Mouse (Mus musculus): ENCODE results near the gene Slc44a2. TPM values are rescaled to one million over a fixed set of nuclear protein-coding genes. Genes with fewer than 3 reads are reported as not detected.
A peak's percentile ranks its signal among the peaks of the same experiment; 100 is the strongest.
"Not testable (repeated sequence)": the region's sequence is repeated elsewhere in the genome, so short reads cannot be mapped to it uniquely, and the experiment has no call there.

Slc44a2 gene
- polyA plus RNA-seq, 1 experiment from 2014 or later = 116 TPM

DNA sequence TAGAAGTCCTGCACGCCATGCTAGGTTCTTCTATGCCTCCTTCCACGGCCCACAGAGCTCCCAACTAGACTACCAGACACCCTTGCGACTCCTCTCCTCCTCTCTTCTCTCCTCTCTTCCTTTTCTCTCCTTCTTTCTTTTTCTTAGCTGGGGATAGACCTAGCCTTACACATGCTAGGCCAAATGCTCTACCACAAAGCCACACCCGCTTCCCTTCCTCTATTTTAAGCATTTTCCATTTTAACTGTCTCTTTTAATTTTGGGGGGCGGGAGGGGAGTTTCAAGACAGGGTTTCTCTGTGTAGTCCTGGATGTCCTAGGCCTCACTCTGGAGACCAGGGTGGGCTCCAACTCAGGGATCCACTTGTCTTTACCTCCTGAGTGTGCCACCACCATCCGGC lies 1.7 kb upstream of the Slc44a2 start:
- no peak overlapping the region for H3K9ac ChIP-seq (replicated peaks; ENCODE audit: low read length)
- no peaks in the 10 kb centered on the region for H3K27me3 ChIP-seq (ENCODE audit: insufficient read depth, low read length)
- no peaks in the 10 kb centered on the region for H3K36me3 ChIP-seq (ENCODE audit: insufficient read depth, low read length)
- H3K27ac ChIP-seq (ENCODE audit: low read length) = no peak overlapping the region
- no peak overlapping the region for H3K4me2 ChIP-seq (replicated peaks; ENCODE audit: low read depth, low read length)
- 90% methylated on average over 6 of the region's 6 CpGs for WGBS
- H3K4me1 ChIP-seq (ENCODE audit: insufficient read depth, low read length) = peaks cover 16% of the 10 kb centered on the region
- ATAC-seq (ENCODE audit: low FRiP score, low TSS enrichment) = no peak
- no peak overlapping the region for H3K4me3 ChIP-seq (ENCODE audit: low read length)
- no peaks in the 10 kb centered on the region for H3K9me3 ChIP-seq (ENCODE audit: low read length)

DNA sequence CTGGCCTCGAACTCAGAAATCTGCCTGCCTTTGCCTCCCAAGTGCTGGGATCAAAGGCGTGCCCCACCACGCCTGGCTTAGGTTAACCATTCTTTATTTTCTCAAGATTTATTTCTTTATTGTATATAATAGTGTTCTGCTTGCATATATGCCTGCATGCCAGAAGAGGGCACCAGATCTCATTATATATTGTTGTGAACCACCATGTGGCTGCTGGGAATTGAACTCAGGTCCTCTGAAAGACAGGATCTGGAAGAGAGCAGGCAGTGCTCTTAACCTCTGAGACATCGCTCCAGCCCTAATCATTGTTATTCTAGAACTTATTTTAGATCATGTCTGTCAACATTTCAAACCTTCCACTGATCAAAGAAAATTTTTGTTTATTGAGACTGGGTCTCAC lies 995 bp upstream of the Slc44a2 start:
- H3K4me3 ChIP-seq (ENCODE audit: low read length) = no peak overlapping the region
- peaks cover 16% of the 10 kb centered on the region for H3K4me1 ChIP-seq (ENCODE audit: insufficient read depth, low read length)
- no peak for ATAC-seq (ENCODE audit: low FRiP score, low TSS enrichment)
- no peaks in the 10 kb centered on the region for H3K9me3 ChIP-seq (ENCODE audit: low read length)
- WGBS = 94% methylated on average over 4 of the region's 4 CpGs
- no peak overlapping the region for H3K4me2 ChIP-seq (replicated peaks; ENCODE audit: low read depth, low read length)
- H3K27ac ChIP-seq (ENCODE audit: low read length) = no peak overlapping the region
- no peaks in the 10 kb centered on the region for H3K27me3 ChIP-seq (ENCODE audit: insufficient read depth, low read length)
- H3K36me3 ChIP-seq (ENCODE audit: insufficient read depth, low read length) = no peaks in the 10 kb centered on the region
- H3K9ac ChIP-seq (replicated peaks; ENCODE audit: low read length) = no peak overlapping the region

DNA sequence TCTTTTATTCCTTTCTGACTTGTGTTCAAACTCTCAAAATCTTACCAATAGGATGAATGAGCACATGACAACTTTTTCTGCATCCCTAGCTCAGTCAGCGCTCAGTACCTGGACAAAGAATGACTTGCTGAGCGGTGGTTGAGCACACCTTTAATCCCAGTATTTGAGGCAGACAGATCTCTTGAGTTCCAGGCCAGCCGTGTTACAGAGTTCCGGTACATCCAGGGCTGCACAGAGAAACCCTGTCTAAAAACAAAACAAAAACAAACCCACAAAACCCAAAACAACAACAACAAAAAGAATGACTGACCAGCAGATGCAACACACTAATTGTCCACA lies 249 bp upstream of the Slc44a2 start:
- peak overlapping the region; percentile 85 for H3K4me2 ChIP-seq (replicated peaks; ENCODE audit: low read depth, low read length)
- peak overlapping the region; percentile 82 for H3K4me3 ChIP-seq (ENCODE audit: low read length)
- H3K9me3 ChIP-seq (ENCODE audit: low read length) = no peaks in the 10 kb centered on the region
- H3K36me3 ChIP-seq (ENCODE audit: insufficient read depth, low read length) = peaks cover 5% of the 10 kb centered on the region; the same call in 1 of the 2 replicates
- WGBS = 16% methylated on average over 4 of the region's 4 CpGs
- peak overlapping the region; percentile 49; the same call in 1 of the 2 replicates for H3K9ac ChIP-seq (replicated peaks; ENCODE audit: low read length)
- no peak; the same call in 1 of the 2 replicates for ATAC-seq (ENCODE audit: low FRiP score, low TSS enrichment)
- H3K27ac ChIP-seq (ENCODE audit: low read length) = no peak overlapping the region
- peaks cover 16% of the 10 kb centered on the region for H3K4me1 ChIP-seq (ENCODE audit: insufficient read depth, low read length)
- H3K27me3 ChIP-seq (ENCODE audit: insufficient read depth, low read length) = no peaks in the 10 kb centered on the region

DNA sequence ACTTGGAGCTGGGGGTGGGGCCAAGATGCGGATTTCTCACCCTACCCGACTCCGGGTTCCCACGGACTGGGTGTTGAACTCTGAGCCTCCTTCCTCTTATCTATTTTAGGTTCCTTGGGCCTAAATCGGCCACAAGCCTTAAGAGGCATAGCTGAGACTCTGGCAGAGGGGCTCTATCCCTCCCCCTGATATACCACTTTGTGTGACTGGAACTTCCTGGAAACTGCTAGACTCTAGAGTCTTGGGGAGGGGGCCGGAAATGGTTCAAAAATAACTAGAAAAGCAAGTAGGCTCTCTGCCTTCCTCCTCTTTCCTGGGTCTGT lies 976 bp downstream of the Slc44a2 start:
- H3K4me3 ChIP-seq (ENCODE audit: low read length) = peak overlapping the region; percentile 82
- ATAC-seq (ENCODE audit: low FRiP score, low TSS enrichment) = peak; percentile 18; the same call in 1 of the 2 replicates
- H3K36me3 ChIP-seq (ENCODE audit: insufficient read depth, low read length) = peaks cover 5% of the 10 kb centered on the region; the same call in 1 of the 2 replicates
- WGBS = 6% methylated on average over 6 of the region's 6 CpGs
- no peaks in the 10 kb centered on the region for H3K9me3 ChIP-seq (ENCODE audit: low read length)
- H3K27me3 ChIP-seq (ENCODE audit: insufficient read depth, low read length) = no peaks in the 10 kb centered on the region
- H3K9ac ChIP-seq (replicated peaks; ENCODE audit: low read length) = peak overlapping the region; percentile 82
- H3K4me1 ChIP-seq (ENCODE audit: insufficient read depth, low read length) = peaks cover 16% of the 10 kb centered on the region
- H3K27ac ChIP-seq (ENCODE audit: low read length) = peak overlapping the region; percentile 58
- peak overlapping the region; percentile 85 for H3K4me2 ChIP-seq (replicated peaks; ENCODE audit: low read depth, low read length)

DNA sequence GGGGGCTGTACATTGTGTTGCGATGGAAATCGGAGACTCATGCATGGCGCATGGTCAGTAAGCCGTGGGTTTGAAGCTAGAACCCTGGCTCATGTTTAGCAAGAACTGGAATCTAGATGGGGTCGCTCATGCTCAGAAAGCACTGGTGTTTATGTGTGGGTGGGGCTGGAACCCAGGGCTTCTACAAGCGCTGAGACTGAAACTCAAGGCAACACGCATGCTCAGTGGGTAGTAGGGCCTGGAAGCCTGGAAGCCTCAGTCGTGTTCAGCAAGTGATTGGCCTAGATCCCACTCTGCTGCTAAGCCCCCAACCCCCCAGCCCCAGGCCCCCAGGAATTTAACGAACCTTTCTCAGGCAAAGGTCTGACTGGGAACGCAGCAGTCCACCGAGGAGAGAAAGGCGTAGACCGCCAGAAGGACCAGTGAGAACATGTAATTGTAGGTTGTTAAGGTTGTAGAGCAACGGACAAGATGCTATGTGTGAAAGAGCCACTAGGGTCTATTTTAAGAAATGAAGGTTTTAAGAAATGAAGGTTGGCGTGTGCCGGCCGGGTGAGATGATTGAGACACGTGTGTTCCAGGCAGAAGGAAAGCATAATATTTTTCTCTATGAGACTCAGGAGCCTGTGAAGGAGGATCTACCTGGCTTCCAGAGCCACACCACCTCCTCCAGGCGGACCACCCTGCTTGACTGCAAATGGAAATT lies 1.9 kb downstream of the Slc44a2 start:
- H3K4me1 ChIP-seq (ENCODE audit: insufficient read depth, low read length) = peaks cover 16% of the 10 kb centered on the region
- H3K4me3 ChIP-seq (ENCODE audit: low read length) = peak overlapping the region; percentile 82
- H3K27me3 ChIP-seq (ENCODE audit: insufficient read depth, low read length) = no peaks in the 10 kb centered on the region
- H3K4me2 ChIP-seq (replicated peaks; ENCODE audit: low read depth, low read length) = peak overlapping the region; percentile 85
- H3K27ac ChIP-seq (ENCODE audit: low read length) = peak overlapping the region; percentile 58
- peaks cover 5% of the 10 kb centered on the region; the same call in 1 of the 2 replicates for H3K36me3 ChIP-seq (ENCODE audit: insufficient read depth, low read length)
- H3K9me3 ChIP-seq (ENCODE audit: low read length) = no peaks in the 10 kb centered on the region
- peak overlapping the region; percentile 82; the same call in 1 of the 2 replicates for H3K9ac ChIP-seq (replicated peaks; ENCODE audit: low read length)
- WGBS = 78% methylated on average over 19 of the region's 19 CpGs
- no peak for ATAC-seq (ENCODE audit: low FRiP score, low TSS enrichment)

DNA sequence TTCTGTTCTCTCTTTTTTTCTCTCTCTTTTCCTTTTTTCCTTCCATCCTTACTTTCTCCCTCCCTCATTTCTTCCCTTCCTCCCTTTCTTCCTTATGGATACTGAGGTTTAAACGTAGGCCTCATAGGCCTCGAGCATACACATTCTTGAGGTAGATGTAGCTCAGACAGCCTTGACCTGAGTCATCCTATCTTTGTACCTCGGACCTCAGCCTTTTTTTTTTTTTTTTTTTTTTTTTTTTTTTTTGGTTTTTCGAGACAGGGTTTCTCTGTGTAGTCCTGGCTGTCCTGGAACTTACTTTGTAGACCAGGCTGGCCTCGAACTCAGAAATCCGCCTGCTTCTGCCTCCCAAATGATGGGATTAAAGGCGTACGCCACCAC lies 2.4 kb downstream of the Slc44a2 start:
- not testable (repeated sequence) for H3K4me3 ChIP-seq (ENCODE audit: low read length); H3K9ac ChIP-seq (replicated peaks; ENCODE audit: low read length); ATAC-seq (ENCODE audit: low FRiP score, low TSS enrichment); H3K27ac ChIP-seq (ENCODE audit: low read length); H3K36me3 ChIP-seq (ENCODE audit: insufficient read depth, low read length); H3K27me3 ChIP-seq (ENCODE audit: insufficient read depth, low read length); H3K9me3 ChIP-seq (ENCODE audit: low read length)
- Histone ChIP-seq H3K4me1 (ENCODE audit: insufficient read depth, low read length) (peaks cover 16% of the 10 kb centered on the region), H3K4me2 (replicated peaks; ENCODE audit: low read depth, low read length) (0 out of 2 replicates have a peak overlapping the region, but pooled peaks have one; percentile 85)
- 87% methylated on average over 7 of the region's 8 CpGs for WGBS

DNA sequence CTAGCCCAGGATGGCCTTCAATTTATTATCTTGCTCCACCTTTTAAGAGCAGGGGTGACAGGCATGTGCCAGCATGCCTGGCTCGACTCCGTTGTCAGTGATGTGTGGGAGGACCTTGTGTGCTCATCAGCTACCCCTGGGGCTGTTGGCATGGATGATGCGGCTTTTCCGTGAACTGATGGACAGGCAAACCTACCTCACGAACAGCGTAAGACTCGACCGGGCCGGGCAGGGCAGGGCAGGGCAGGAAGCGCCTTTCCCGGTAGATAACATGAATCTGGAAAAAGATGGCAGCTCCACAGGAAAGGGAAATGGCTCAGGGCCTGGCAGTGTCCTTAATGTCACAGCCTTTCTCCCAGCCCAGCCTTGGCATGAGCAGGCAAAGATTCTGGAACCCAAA lies 3.8 kb downstream of the Slc44a2 start:
- Histone ChIP-seq H3K4me3 (ENCODE audit: low read length) (no peak overlapping the region), H3K36me3 (ENCODE audit: insufficient read depth, low read length) (peaks cover 5% of the 10 kb centered on the region; the same call in 1 of the 2 replicates), H3K9ac (replicated peaks; ENCODE audit: low read length) (no peak overlapping the region), H3K4me2 (replicated peaks; ENCODE audit: low read depth, low read length) (no peak overlapping the region), H3K9me3 (ENCODE audit: low read length) (no peaks in the 10 kb centered on the region), H3K4me1 (ENCODE audit: insufficient read depth, low read length) (peaks cover 16% of the 10 kb centered on the region), H3K27me3 (ENCODE audit: insufficient read depth, low read length) (no peaks in the 10 kb centered on the region), H3K27ac (ENCODE audit: low read length) (no peak overlapping the region)
- WGBS = 84% methylated on average over 11 of the region's 11 CpGs
- no peak for ATAC-seq (ENCODE audit: low FRiP score, low TSS enrichment)

DNA sequence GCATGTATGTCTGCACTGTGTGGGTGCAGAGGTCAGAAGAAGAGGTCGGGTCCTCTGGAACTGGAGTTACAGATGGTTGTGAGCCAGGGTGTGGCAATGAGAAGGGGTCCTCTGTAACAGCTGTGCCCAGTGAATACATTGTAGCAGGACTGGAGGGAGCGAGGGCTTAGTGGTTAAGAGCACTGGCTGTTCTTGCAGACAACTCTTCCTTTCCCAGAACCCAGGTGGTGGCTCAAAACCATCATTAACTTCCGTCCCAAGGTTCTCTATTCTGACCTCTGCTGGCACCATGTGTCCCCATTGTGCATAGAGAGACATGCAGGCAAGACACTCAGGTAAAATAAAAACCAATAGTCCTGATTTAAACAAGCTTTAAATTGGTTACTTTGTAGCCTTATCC lies 7.1 kb downstream of the Slc44a2 start:
- H3K36me3 ChIP-seq (ENCODE audit: insufficient read depth, low read length) = peaks cover 7% of the 10 kb centered on the region; the same call in 1 of the 2 replicates
- peaks cover 7% of the 10 kb centered on the region for H3K4me1 ChIP-seq (ENCODE audit: insufficient read depth, low read length)
- H3K4me3 ChIP-seq (ENCODE audit: low read length) = no peak overlapping the region
- H3K9me3 ChIP-seq (ENCODE audit: low read length) = no peaks in the 10 kb centered on the region
- WGBS = 64% methylated on average over 3 of the region's 3 CpGs
- no peaks in the 10 kb centered on the region for H3K27me3 ChIP-seq (ENCODE audit: insufficient read depth, low read length)
- H3K27ac ChIP-seq (ENCODE audit: low read length) = no peak overlapping the region
- H3K4me2 ChIP-seq (replicated peaks; ENCODE audit: low read depth, low read length) = no peak overlapping the region
- ATAC-seq (ENCODE audit: low FRiP score, low TSS enrichment) = no peak
- H3K9ac ChIP-seq (replicated peaks; ENCODE audit: low read length) = no peak overlapping the region

DNA sequence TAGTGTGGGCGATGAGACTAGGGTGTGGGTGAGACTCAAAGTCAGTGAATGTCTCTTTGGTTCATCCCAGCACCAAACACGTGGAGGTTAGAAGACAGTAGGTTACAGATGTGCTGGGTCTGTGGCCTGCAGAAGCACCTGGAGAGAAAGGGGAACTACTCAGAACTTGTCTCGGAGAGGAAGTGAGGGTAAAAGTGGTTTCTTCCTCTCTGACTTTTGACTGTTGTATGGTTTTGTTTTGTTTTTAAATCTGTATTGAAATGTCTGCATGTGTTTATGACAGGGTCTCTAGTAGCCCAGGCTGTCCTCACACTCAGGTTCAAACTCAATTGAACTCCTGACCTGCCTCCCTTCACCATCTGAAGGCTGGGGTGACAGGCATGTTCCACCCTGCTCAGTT lies 7.5 kb downstream of the Slc44a2 start:
- H3K4me1 ChIP-seq (ENCODE audit: insufficient read depth, low read length) = peaks cover 12% of the 10 kb centered on the region
- no peak overlapping the region for H3K4me3 ChIP-seq (ENCODE audit: low read length)
- H3K4me2 ChIP-seq (replicated peaks; ENCODE audit: low read depth, low read length) = no peak overlapping the region
- no peak for ATAC-seq (ENCODE audit: low FRiP score, low TSS enrichment)
- no peaks in the 10 kb centered on the region for H3K9me3 ChIP-seq (ENCODE audit: low read length)
- H3K27me3 ChIP-seq (ENCODE audit: insufficient read depth, low read length) = no peaks in the 10 kb centered on the region
- 71% methylated on average over 3 of the region's 3 CpGs for WGBS
- H3K27ac ChIP-seq (ENCODE audit: low read length) = no peak overlapping the region
- H3K36me3 ChIP-seq (ENCODE audit: insufficient read depth, low read length) = peaks cover 7% of the 10 kb centered on the region; the same call in 1 of the 2 replicates
- no peak overlapping the region for H3K9ac ChIP-seq (replicated peaks; ENCODE audit: low read length)

DNA sequence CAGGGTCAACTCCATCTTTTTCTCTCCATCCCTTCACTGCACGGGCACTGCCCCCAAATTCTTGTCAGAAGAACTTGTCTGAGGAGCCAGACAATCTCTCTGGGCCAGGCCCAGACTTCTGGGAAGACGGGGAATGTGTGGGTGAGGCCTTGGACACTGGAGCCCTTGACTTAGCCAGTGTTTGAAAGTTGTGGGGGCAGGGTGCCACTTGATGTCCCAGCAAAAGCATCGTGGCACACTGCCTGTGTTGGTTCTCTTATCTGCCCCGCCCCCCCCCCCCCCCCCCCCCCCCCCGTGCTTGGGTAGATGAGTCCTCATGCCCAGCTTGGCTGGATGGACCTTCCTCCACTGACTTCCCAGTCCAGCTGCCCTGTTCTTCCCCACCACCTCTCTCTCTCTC lies 8.5 kb downstream of the Slc44a2 start:
- Histone ChIP-seq H3K9me3 (ENCODE audit: low read length) (no peaks in the 10 kb centered on the region), H3K27me3 (ENCODE audit: insufficient read depth, low read length) (no peaks in the 10 kb centered on the region), H3K36me3 (ENCODE audit: insufficient read depth, low read length) (peaks cover 7% of the 10 kb centered on the region; the same call in 1 of the 2 replicates), H3K4me3 (ENCODE audit: low read length) (no peak overlapping the region), H3K4me1 (ENCODE audit: insufficient read depth, low read length) (peaks cover 16% of the 10 kb centered on the region), H3K27ac (ENCODE audit: low read length) (no peak overlapping the region), H3K4me2 (replicated peaks; ENCODE audit: low read depth, low read length) (no peak overlapping the region), H3K9ac (replicated peaks; ENCODE audit: low read length) (no peak overlapping the region)
- no peak for ATAC-seq (ENCODE audit: low FRiP score, low TSS enrichment)
- 67% methylated on average over 3 of the region's 5 CpGs for WGBS

Measured in kidney, embryonic 16.5 days (tissue).